Mouse (Mus musculus) intestine, embryonic 15.5 days (tissue): ENCODE measurements around the gene Bcar1. TPM values are rescaled to one million over a fixed set of nuclear protein-coding genes. Genes with fewer than 3 reads are reported as not detected.

Source experiments
- ATAC-seq: fragments of 200-750 bp; cut with Nextera tagmentation; 2 replicates; pipeline ENCODE4 v1.8.0; 2017; ENCODE audit warnings: moderate TSS enrichment, moderate library complexity
- H3K27ac ChIP-seq: fragments of 300-500 bp; sonication (generic); 2 replicates; pipeline ENCODE4 v1.5.1; 2015; ENCODE audit warnings: mild to moderate bottlenecking, inconsistent platforms
- H3K27me3 ChIP-seq: fragments of 300-500 bp; sonication (generic); replicated peaks from 2 replicates; pipeline ENCODE4 v1.6.1; 2015; ENCODE audit warnings: inconsistent platforms
- H3K36me3 ChIP-seq: fragments of 300-500 bp; sonication (generic); 2 replicates; pipeline ENCODE4 v1.6.1; 2015; ENCODE audit warnings: inconsistent platforms
- H3K4me1 ChIP-seq: fragments of 300-500 bp; sonication (generic); replicated peaks from 2 replicates; pipeline ENCODE4 v1.6.1; 2015; ENCODE audit warnings: inconsistent platforms
- H3K4me2 ChIP-seq: fragments of 300-500 bp; sonication (generic); replicated peaks from 2 replicates; pipeline ENCODE4 v1.6.1; 2015; ENCODE audit warnings: mild to moderate bottlenecking, inconsistent platforms
- H3K4me3 ChIP-seq: fragments of 300-500 bp; sonication (generic); replicated peaks from 2 replicates; pipeline ENCODE4 v1.5.1; 2015; ENCODE audit warnings: inconsistent platforms
- H3K9ac ChIP-seq: fragments of 300-500 bp; sonication (generic); 2 replicates; pipeline ENCODE4 v1.6.1; 2015; ENCODE audit warnings: inconsistent platforms
- H3K9me3 ChIP-seq: fragments of 300-500 bp; sonication (generic); 2 replicates; pipeline ENCODE4 v1.6.1; 2016; ENCODE audit warnings: inconsistent platforms
- WGBS: fragments of 180-500 bp; shearing (Covaris S2); methylation state at CpG from one replicate; pipeline ENCODE4 v1.1.7; 2015; 5-methylcytosine and 5-hydroxymethylcytosine counted together
- polyA plus RNA-seq: library from polyadenylated mRNA; unstranded; fragments of >200 nt; fragmentation: Nextera tagmentation; extraction: Ambion mirVana; gene quantifications from 2 replicates; pipeline ENCODE4 v1.2.1, GENCODE M21; 2015

Gene Bcar1
- polyA plus RNA-seq, 1 experiment from 2014 or later = 40.8 TPM

DNA sequence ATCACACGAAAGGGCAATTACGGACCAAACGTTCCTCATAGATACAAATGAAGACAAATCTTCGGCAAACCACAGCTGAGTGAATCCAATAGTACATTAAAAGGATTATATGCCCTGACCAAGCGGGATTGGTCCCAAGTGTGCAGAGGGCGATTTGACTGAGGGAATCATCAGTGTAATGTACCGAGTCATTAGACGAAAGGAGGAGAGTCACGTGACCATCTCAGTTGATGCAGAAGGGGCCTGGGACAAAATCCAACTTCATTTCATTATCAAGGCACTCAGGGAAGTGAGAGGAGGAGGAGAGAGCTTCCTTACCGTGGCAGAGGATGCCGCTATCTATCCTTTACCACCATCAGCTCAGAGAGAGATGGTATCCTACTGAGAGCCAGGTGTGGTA, 62.5 kb downstream of the Bcar1 start:
- Histone ChIP-seq H3K4me1 (no peaks in the 10 kb centered on the region), H3K4me2 (no peak overlapping the region), H3K9ac (no peak overlapping the region), H3K36me3 (no peaks in the 10 kb centered on the region), H3K27ac (no peak overlapping the region), H3K9me3 (no peaks in the 10 kb centered on the region), H3K4me3 (no peak overlapping the region), H3K27me3 (no peaks in the 10 kb centered on the region)
- WGBS = 73% methylated on average over 11 of the region's 11 CpGs
- ATAC-seq = no peak

DNA sequence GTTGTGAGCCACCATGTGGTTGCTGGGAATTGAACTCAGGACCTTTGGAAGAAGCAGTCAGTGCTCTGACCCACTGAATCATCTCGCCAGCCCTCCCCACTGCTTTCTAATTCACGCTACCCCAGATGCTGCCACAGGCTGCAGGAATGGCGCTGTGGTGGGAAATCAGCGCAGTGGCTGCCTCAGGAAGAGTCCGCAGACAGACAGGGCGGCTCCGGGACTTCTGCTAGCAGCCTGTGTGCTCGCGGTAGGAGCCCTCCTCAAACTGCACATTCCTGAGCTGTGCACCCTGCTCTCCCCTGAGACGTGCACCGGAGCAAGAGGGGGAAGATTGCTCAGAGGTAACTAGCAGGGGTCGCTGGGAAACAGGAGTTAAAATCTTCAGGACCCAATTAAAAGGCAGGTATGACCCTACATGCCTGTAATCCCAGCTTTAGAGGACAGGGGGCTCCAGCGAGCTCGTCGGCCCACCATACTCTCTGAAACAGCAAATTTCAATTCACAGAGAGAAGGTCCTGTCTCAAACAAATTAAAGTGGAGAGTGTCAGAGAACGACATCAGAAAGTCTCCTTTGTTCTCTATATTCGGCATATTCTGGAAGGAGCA, 63.1 kb downstream of the Bcar1 start:
- no peak for ATAC-seq
- WGBS = 37% methylated on average over 17 of the region's 17 CpGs
- Histone ChIP-seq H3K9me3 (no peaks in the 10 kb centered on the region), H3K4me3 (no peak overlapping the region), H3K4me2 (no peak overlapping the region), H3K27me3 (no peaks in the 10 kb centered on the region), H3K36me3 (no peaks in the 10 kb centered on the region), H3K27ac (no peak overlapping the region), H3K4me1 (no peaks in the 10 kb centered on the region), H3K9ac (no peak overlapping the region)

- ATAC-seq = no peak
- Histone ChIP-seq H3K9me3 (no peaks in the 10 kb centered on the region), H3K27ac (no peak overlapping the region), H3K36me3 (no peaks in the 10 kb centered on the region), H3K9ac (no peak overlapping the region), H3K27me3 (no peaks in the 10 kb centered on the region), H3K4me1 (no peaks in the 10 kb centered on the region), H3K4me3 (no peak overlapping the region), H3K4me2 (no peak overlapping the region)
- 95% methylated on average over 7 of the region's 7 CpGs for WGBS
These were observed 64.8 kb downstream of the Bcar1 start for GRCm38 (mm10) chr8:111678848-111679247.

DNA sequence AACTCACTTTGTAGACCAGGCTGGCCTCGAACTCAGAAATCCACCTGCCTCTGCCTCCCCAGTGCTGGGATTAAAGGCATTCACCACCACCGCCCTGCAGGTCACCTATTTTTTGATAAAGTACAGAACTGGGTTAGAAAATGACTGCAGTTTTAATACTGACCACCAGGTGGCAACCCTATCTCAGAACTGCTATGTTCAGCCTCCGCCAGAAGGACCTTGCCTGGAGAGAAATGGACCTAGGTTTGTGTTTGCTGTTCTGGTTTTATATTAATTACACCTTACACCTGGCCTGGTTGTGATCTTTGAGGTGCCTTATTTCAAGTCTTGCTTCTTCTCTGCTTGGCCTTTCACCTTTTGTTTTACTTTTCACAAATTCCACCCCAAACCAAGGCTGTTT, 65.5 kb downstream of the Bcar1 start:
- Histone ChIP-seq H3K9ac (no peak overlapping the region), H3K4me1 (no peaks in the 10 kb centered on the region), H3K4me2 (no peak overlapping the region), H3K27ac (no peak overlapping the region), H3K36me3 (no peaks in the 10 kb centered on the region), H3K4me3 (no peak overlapping the region), H3K27me3 (no peaks in the 10 kb centered on the region), H3K9me3 (no peaks in the 10 kb centered on the region)
- WGBS = 18% methylated on average over 3 of the region's 3 CpGs
- ATAC-seq = peak; percentile 76

DNA sequence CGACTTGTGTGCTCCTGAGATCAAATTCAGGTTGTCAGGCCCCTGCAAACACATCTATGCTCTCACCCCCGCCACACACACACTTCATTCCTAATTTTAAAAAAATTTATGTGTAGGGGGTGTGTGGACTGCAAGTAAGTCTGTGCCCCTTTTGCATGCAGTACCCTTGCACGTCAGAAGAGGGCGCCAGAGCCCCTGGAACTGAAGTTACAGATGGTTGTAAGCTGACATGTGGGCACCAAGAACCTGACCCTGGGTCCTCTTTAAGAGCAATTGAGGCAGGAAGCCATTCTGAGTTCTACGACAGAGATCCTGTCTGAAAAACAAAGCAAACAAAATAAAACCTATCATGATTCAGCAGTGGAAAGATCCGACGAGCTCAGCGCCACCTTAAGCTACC, 67.4 kb downstream of the Bcar1 start:
- Histone ChIP-seq H3K27me3 (no peaks in the 10 kb centered on the region), H3K4me3 (no peak overlapping the region), H3K9ac (no peak overlapping the region), H3K4me1 (no peaks in the 10 kb centered on the region), H3K36me3 (no peaks in the 10 kb centered on the region), H3K4me2 (no peak overlapping the region), H3K9me3 (no peaks in the 10 kb centered on the region), H3K27ac (no peak overlapping the region)
- 72% methylated on average over 8 of the region's 8 CpGs for WGBS
- no peak for ATAC-seq

GRCm38 (mm10) chr8:111666751-111667150, 76.9 kb downstream of the Bcar1 start:
- no peak overlapping the region for H3K4me3 ChIP-seq
- no peak for ATAC-seq
- H3K27me3 ChIP-seq = no peaks in the 10 kb centered on the region
- no peak overlapping the region for H3K27ac ChIP-seq
- H3K9me3 ChIP-seq = no peaks in the 10 kb centered on the region
- no peak overlapping the region for H3K9ac ChIP-seq
- H3K4me1 ChIP-seq = no peaks in the 10 kb centered on the region
- H3K36me3 ChIP-seq = peaks cover 21% of the 10 kb centered on the region
- WGBS = 76% methylated on average over 2 of the region's 2 CpGs
- H3K4me2 ChIP-seq = no peak overlapping the region

DNA sequence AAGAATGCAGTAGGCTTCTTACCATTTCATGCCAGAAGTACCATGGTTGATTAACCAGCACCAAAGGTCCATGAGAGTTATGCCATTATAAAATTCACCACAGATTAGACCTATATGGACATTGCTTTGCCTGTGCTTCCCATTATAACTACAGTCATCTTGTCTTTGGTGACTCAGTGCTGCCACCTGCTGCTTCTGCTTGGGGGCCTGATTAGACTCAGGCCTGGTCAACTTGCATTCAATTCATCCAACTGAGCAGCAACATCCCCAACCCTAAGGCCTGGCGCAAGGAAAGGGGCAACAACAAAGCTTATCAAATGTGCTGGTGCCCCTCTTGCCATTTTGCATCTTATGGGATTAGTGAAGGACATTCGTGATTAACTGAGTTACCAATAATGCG, 81.1 kb downstream of the Bcar1 start:
- ATAC-seq = peak; percentile 77; the same call in 1 of the 2 replicates
- WGBS = 93% methylated on average over 3 of the region's 3 CpGs

More for the DNA sequence above, 81.1 kb downstream of the Bcar1 start:
- H3K4me1 ChIP-seq = no peaks in the 10 kb centered on the region
- no peak overlapping the region for H3K27ac ChIP-seq
- no peak overlapping the region for H3K4me2 ChIP-seq
- no peak overlapping the region for H3K9ac ChIP-seq
- H3K27me3 ChIP-seq = no peaks in the 10 kb centered on the region
- no peak overlapping the region for H3K4me3 ChIP-seq
- peaks cover under 1% of the 10 kb centered on the region; the same call in 1 of the 2 replicates for H3K36me3 ChIP-seq
- no peaks in the 10 kb centered on the region for H3K9me3 ChIP-seq

Other genes starting within 250 kb of the Bcar1 start
- gene Wdr59, start 221.7 kb downstream of the Bcar1 start, polyA plus RNA-seq = 4.1 and 4.5 TPM in 2 replicates
- gene Znrf1, start 207.7 kb downstream of the Bcar1 start, polyA plus RNA-seq = 24.6 and 26.0 TPM in 2 replicates
- 1.6 and 1.8 TPM in 2 replicates for gene Ldhd, start 113.4 kb downstream of the Bcar1 start, polyA plus RNA-seq
- gene Zfp1, start 100.4 kb downstream of the Bcar1 start, polyA plus RNA-seq = 14.9 and 15.7 TPM in 2 replicates
- 1,145 and 3,143 TPM in 2 replicates for gene Ctrb1, start 52.8 kb downstream of the Bcar1 start, polyA plus RNA-seq
- 182 and 187 TPM in 2 replicates for gene Cfdp1, start 110.5 kb upstream of the Bcar1 start, polyA plus RNA-seq
- gene Tmem170, start 132.9 kb upstream of the Bcar1 start, polyA plus RNA-seq = 15.9 and 16.0 TPM in 2 replicates
- gene Chst5, start 166.6 kb upstream of the Bcar1 start, polyA plus RNA-seq = 1.2 and 1.7 TPM in 2 replicates
- gene Tmem231, start 190.1 kb upstream of the Bcar1 start, polyA plus RNA-seq = 9.3 and 11.5 TPM in 2 replicates
- gene Gabarapl2, start 196.9 kb upstream of the Bcar1 start, polyA plus RNA-seq = 194 and 215 TPM in 2 replicates
- 7.7 and 8.3 TPM in 2 replicates for gene Adat1, start 248.5 kb upstream of the Bcar1 start, polyA plus RNA-seq